In the genomic region with DNA sequence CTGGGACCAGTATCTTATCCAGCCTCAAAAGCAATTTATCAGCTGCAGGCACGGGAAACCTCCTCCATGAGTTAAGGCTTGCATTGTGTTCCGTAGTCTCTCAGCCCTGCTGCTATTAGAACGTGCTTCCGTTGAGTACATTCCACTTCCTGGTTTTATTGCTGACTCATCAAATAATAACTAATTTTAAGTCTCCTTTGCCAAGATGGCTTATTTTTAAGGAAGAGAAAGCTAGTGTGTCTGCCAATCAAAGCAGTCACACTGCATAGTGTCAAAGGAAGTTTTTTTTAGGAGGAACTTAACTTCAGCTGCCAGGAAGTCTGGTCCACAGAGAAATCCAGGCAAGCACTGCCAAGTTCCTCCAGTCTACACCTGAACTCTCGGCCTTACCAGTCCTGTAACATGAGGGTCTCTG, we compare ENCODE assay signal across 10 mouse cellular contexts.
DNase-seq lines count a peak whose midpoint lies in the region; ATAC-seq lines count a peak whose summit lies in the region.
"Had no signal": no experiment of that assay in that cellular context is flagged by ENCODE, and none has a peak within 500 bp of the region (broad histone marks: within the 10 kb centered on the region; RNA-seq: fewer than 3 reads in every experiment).

No protein-coding gene starts in this region.

- H3K9me3 ChIP-seq in lung, embryonic 15.5 days = no peaks in the 10 kb centered on the region
- no peaks in the 10 kb centered on the region for H3K9me3 ChIP-seq in hindbrain, embryonic 11.5 days (ENCODE audit: control insufficient read depth, low read length)

- 39% methylated on average over 5 of the region's 5 CpGs for WGBS in lung, embryonic 15.5 days
- 70% methylated on average over 5 of the region's 5 CpGs for WGBS in hindbrain, embryonic 11.5 days

- no peak overlapping the region for H3K4me2 ChIP-seq in lung, embryonic 15.5 days
- no peak overlapping the region for H3K4me2 ChIP-seq in hindbrain, embryonic 11.5 days (replicated peaks; ENCODE audit: low read depth, low read length)

- intact Hi-C loops in heart, postnatal 14 days (cut with DNase I) = loop anchor here (5.0 kb wide), 1 partner anchor 271 kb away; a partner anchor contains a TSS

- ATAC-seq in lung, embryonic 15.5 days (ENCODE audit: borderline replicate concordance, extremely low read depth, low FRiP score, low TSS enrichment) = peak; percentile 55; the same call in 1 of the 2 replicates
- ATAC-seq in common myeloid progenitor, adult 5-6 weeks (replicated peaks; ENCODE audit: low read depth, poor library complexity, severe bottlenecking) = peak; percentile 95
- ATAC-seq in hindbrain, embryonic 11.5 days (ENCODE audit: low FRiP score) = no peak
- ATAC-seq: forebrain, embryonic 16.5 days had no signal

- no peaks in the 10 kb centered on the region for H3K36me3 ChIP-seq in lung, embryonic 15.5 days
- H3K36me3 ChIP-seq in hindbrain, embryonic 11.5 days (ENCODE audit: control insufficient read depth, insufficient read depth, low read length) = no peaks in the 10 kb centered on the region

- DNase-seq in lung, adult 18-20 months = no peak
- DNase-seq in heart, postnatal 14 days = peak; percentile 7 to 15
- peak; percentile 32 for DNase-seq in skeletal muscle tissue, adult 2 months (ENCODE audit: low read depth, low spot score)
- DNase-seq in hindbrain, embryonic 11.5 days (ENCODE audit: low spot score) = no peak
- DNase-seq in layer of hippocampus, adult 18-20 months (ENCODE audit: low spot score in 2 of 2) = no peak
- DNase-seq: cerebellum, adult 18-20 months; layer of hippocampus, postnatal 36 days had no signal

- H3K9ac ChIP-seq in lung, embryonic 15.5 days = no peak overlapping the region
- no peak overlapping the region for H3K9ac ChIP-seq in hindbrain, embryonic 11.5 days (ENCODE audit: low read depth, low read length)

- H3K27me3 ChIP-seq in lung, embryonic 15.5 days = no peaks in the 10 kb centered on the region
- no peaks in the 10 kb centered on the region for H3K27me3 ChIP-seq in hindbrain, embryonic 11.5 days (ENCODE audit: control insufficient read depth, insufficient read depth, low read length)

- H3K4me1 ChIP-seq in lung, embryonic 15.5 days = no peaks in the 10 kb centered on the region
- no peaks in the 10 kb centered on the region for H3K4me1 ChIP-seq in hindbrain, embryonic 11.5 days (replicated peaks; ENCODE audit: control insufficient read depth, insufficient read depth, low read length)

- no peak overlapping the region for H3K4me3 ChIP-seq in lung, embryonic 15.5 days
- no peak overlapping the region for H3K4me3 ChIP-seq in hindbrain, embryonic 11.5 days (ENCODE audit: low read depth, low read length)

- no peak overlapping the region for H3K27ac ChIP-seq in lung, embryonic 15.5 days
- no peak overlapping the region for H3K27ac ChIP-seq in hindbrain, embryonic 11.5 days (ENCODE audit: low read depth, low read length)

Comparison
In these comparisons a context has a peak if more than half of its experiments do, and no peak if none do; other contexts are left out.
1. DNase-seq: peak in heart, postnatal 14 days (2 of 2) and skeletal muscle tissue, adult 2 months (single experiment); none in lung, adult 18-20 months (0 of 2), hindbrain, embryonic 11.5 days (single experiment) and layer of hippocampus, adult 18-20 months (0 of 2).